8 mouse cellular contexts compared by ENCODE assay signal in genomic region chr2:38927115-38927979, GRCm38 (mm10). TPM values are rescaled to one million over a fixed set of nuclear protein-coding genes. Genes with fewer than 3 reads are reported as not detected.
DNase-seq lines count a peak whose midpoint lies in the region; ATAC-seq and TF ChIP-seq lines count a peak whose summit lies in the region.

Gene Nr6a1, minus strand, starts transcription at chr2:38927688.

- TF ChIP-seq CTCF in liver, postnatal 0 days (IDR thresholded peaks at IDR 0.05; ENCODE audit: low read depth), result peak; percentile 91

- H3K9me3 ChIP-seq in embryonic facial prominence, embryonic 12.5 days, result no peaks in the 10 kb centered on the region
- no peaks in the 10 kb centered on the region for H3K9me3 ChIP-seq in heart, embryonic 11.5 days (replicated peaks; ENCODE audit: control insufficient read depth, low read length)
- H3K9me3 ChIP-seq in kidney, embryonic 15.5 days (replicated peaks), result no peaks in the 10 kb centered on the region
- H3K9me3 ChIP-seq in liver, postnatal 0 days (ENCODE audit: low read length), result no peaks in the 10 kb centered on the region
- H3K9me3 ChIP-seq in neural tube, embryonic 13.5 days, result no peaks in the 10 kb centered on the region

- DNase-seq in adrenal gland, postnatal 36 days, result peak; percentile 84 to 88
- peak; percentile 79 for DNase-seq in liver, postnatal 0 days
- peak; percentile 49 for DNase-seq in testis, postnatal 14 days (ENCODE audit: low spot score)

- peak; percentile 19 for ATAC-seq in CD4-positive, CD25-positive, alpha-beta regulatory T cell, adult 4 months
- ATAC-seq in embryonic facial prominence, embryonic 12.5 days (ENCODE audit: insufficient number of reproducible peaks, insufficient read depth, low FRiP score, low TSS enrichment), result 0 out of 2 replicates have a peak, but pooled peaks have one; percentile 4
- peak; percentile 39; the same call in 1 of the 2 replicates for ATAC-seq in heart, embryonic 11.5 days (replicated peaks; ENCODE audit: insufficient number of reproducible peaks, low FRiP score, low TSS enrichment)
- peak; percentile 59 for ATAC-seq in kidney, embryonic 15.5 days (replicated peaks; ENCODE audit: low FRiP score)
- ATAC-seq in liver, postnatal 0 days, result peak; percentile 58
- peak; percentile 46 for ATAC-seq in neural tube, embryonic 13.5 days (ENCODE audit: low read depth)

- no peaks in the 10 kb centered on the region for H3K36me3 ChIP-seq in embryonic facial prominence, embryonic 12.5 days
- no peaks in the 10 kb centered on the region for H3K36me3 ChIP-seq in heart, embryonic 11.5 days (ENCODE audit: control insufficient read depth, insufficient read depth, low read length)
- no peaks in the 10 kb centered on the region for H3K36me3 ChIP-seq in kidney, embryonic 15.5 days
- H3K36me3 ChIP-seq in liver, postnatal 0 days (replicated peaks; ENCODE audit: insufficient read depth, low read length), result no peaks in the 10 kb centered on the region
- H3K36me3 ChIP-seq in neural tube, embryonic 13.5 days, result no peaks in the 10 kb centered on the region

- peak within 1 kb of the TSS; percentile 80 for H3K4me2 ChIP-seq in embryonic facial prominence, embryonic 12.5 days (replicated peaks)
- H3K4me2 ChIP-seq in heart, embryonic 11.5 days, result peak within 1 kb of the TSS; percentile 70
- H3K4me2 ChIP-seq in kidney, embryonic 15.5 days, result peak within 1 kb of the TSS; percentile 94
- peak within 1 kb of the TSS; percentile 99 for H3K4me2 ChIP-seq in liver, postnatal 0 days (ENCODE audit: low read depth, low read length)
- H3K4me2 ChIP-seq in neural tube, embryonic 13.5 days, result peak within 1 kb of the TSS; percentile 78

- H3K9ac ChIP-seq in embryonic facial prominence, embryonic 12.5 days, result no peak within 1 kb of the TSS
- no peak within 1 kb of the TSS for H3K9ac ChIP-seq in heart, embryonic 11.5 days (ENCODE audit: low read depth, low read length)
- no peak within 1 kb of the TSS for H3K9ac ChIP-seq in kidney, embryonic 15.5 days
- no peak within 1 kb of the TSS; the same call in 1 of the 2 replicates for H3K9ac ChIP-seq in liver, postnatal 0 days (replicated peaks)
- peak within 1 kb of the TSS; percentile 54 for H3K9ac ChIP-seq in neural tube, embryonic 13.5 days

- peaks cover 19% of the 10 kb centered on the region for H3K4me1 ChIP-seq in embryonic facial prominence, embryonic 12.5 days
- H3K4me1 ChIP-seq in heart, embryonic 11.5 days (ENCODE audit: control insufficient read depth, insufficient read depth, low read length), result peaks cover 5% of the 10 kb centered on the region; the same call in 1 of the 2 replicates
- peaks cover 33% of the 10 kb centered on the region for H3K4me1 ChIP-seq in kidney, embryonic 15.5 days
- peaks cover 22% of the 10 kb centered on the region for H3K4me1 ChIP-seq in liver, postnatal 0 days (ENCODE audit: insufficient read depth)
- peaks cover 35% of the 10 kb centered on the region for H3K4me1 ChIP-seq in neural tube, embryonic 13.5 days (replicated peaks)

- TF ChIP-seq EP300 in liver, postnatal 0 days (IDR thresholded peaks at IDR 0.05; ENCODE audit: low read depth), result no peak

- 8% methylated on average over 19 of the region's 19 CpGs for WGBS in embryonic facial prominence, embryonic 12.5 days
- 11% methylated on average over 19 of the region's 19 CpGs for WGBS in heart, embryonic 11.5 days (ENCODE audit: insufficient replicate concordance)
- 4% methylated on average over 19 of the region's 19 CpGs for WGBS in kidney, embryonic 15.5 days
- 7% methylated on average over 19 of the region's 19 CpGs for WGBS in liver, postnatal 0 days (ENCODE audit: insufficient replicate concordance)
- WGBS in neural tube, embryonic 13.5 days, result 8% methylated on average over 19 of the region's 19 CpGs

- no peak within 1 kb of the TSS for H3K27ac ChIP-seq in embryonic facial prominence, embryonic 12.5 days
- H3K27ac ChIP-seq in heart, embryonic 11.5 days (ENCODE audit: low read depth, low read length), result no peak within 1 kb of the TSS
- peak within 1 kb of the TSS; percentile 56 for H3K27ac ChIP-seq in kidney, embryonic 15.5 days
- H3K27ac ChIP-seq in liver, postnatal 0 days (ENCODE audit: low read depth), result peak within 1 kb of the TSS; percentile 52
- no peak within 1 kb of the TSS for H3K27ac ChIP-seq in neural tube, embryonic 13.5 days (replicated peaks)

- H3K27me3 ChIP-seq in embryonic facial prominence, embryonic 12.5 days, result no peaks in the 10 kb centered on the region
- H3K27me3 ChIP-seq in heart, embryonic 11.5 days (ENCODE audit: control insufficient read depth, insufficient read depth, low read length), result 0 out of 2 replicates have a peak, but pooled peaks cover under 1% of the 10 kb centered on the region
- H3K27me3 ChIP-seq in kidney, embryonic 15.5 days, result peaks cover 12% of the 10 kb centered on the region; the same call in 1 of the 2 replicates
- H3K27me3 ChIP-seq in liver, postnatal 0 days (ENCODE audit: insufficient read depth, low read length), result peaks cover 22% of the 10 kb centered on the region
- no peaks in the 10 kb centered on the region for H3K27me3 ChIP-seq in neural tube, embryonic 13.5 days

- H3K4me3 ChIP-seq in embryonic facial prominence, embryonic 12.5 days, result peak within 1 kb of the TSS; percentile 84
- H3K4me3 ChIP-seq in heart, embryonic 11.5 days (ENCODE audit: low read depth, low read length), result peak within 1 kb of the TSS; percentile 40
- H3K4me3 ChIP-seq in kidney, embryonic 15.5 days (replicated peaks), result peak within 1 kb of the TSS; percentile 90
- H3K4me3 ChIP-seq in liver, postnatal 0 days (ENCODE audit: low read depth, low read length), result peak within 1 kb of the TSS; percentile 79
- peak within 1 kb of the TSS; percentile 97 for H3K4me3 ChIP-seq in neural tube, embryonic 13.5 days

RNA-seq across cellular contexts. Expression of gene Nr6a1, which starts in this region (rescaled TPM):
- polyA plus RNA-seq in CD4-positive, CD25-positive, alpha-beta regulatory T cell, adult 4 months (2017; shearing (Covaris generic)), result under 1 TPM; 0.57 to 0.90 TPM
- total RNA-seq in adrenal gland, postnatal 36 days (2021), result 1 to 10 TPM; 7.1 to 8.2 TPM
- 1.3 and 2.0 TPM in 2 replicates for polyA plus RNA-seq in embryonic facial prominence, embryonic 12.5 days (2016; fragmentation: Nextera tagmentation; extraction: Ambion mirVana)
- polyA plus RNA-seq in heart, embryonic 11.5 days (2014; fragmentation: Nextera tagmentation; extraction: Ambion mirVana), result 1.6 and 1.9 TPM in 2 replicates
- 1.1 and 1.2 TPM in 2 replicates for polyA plus RNA-seq in kidney, embryonic 15.5 days (2015; fragmentation: Nextera tagmentation; extraction: Ambion mirVana)
- polyA plus RNA-seq in liver, postnatal 0 days (2015; fragmentation: Nextera tagmentation; extraction: Ambion mirVana), result 0.83 and 1.1 TPM in 2 replicates
- polyA plus RNA-seq in neural tube, embryonic 13.5 days (2015; fragmentation: Nextera tagmentation; extraction: Ambion mirVana), result 2.9 and 3.9 TPM in 2 replicates

Comparison
In these comparisons a context has a peak if more than half of its experiments do, and no peak if none do; other contexts are left out.
1. Peak in ATAC-seq in CD4-positive, CD25-positive, alpha-beta regulatory T cell, adult 4 months; RNA of the gene not detected or under 1 TPM.
2. ATAC-seq: peak in every context shown above with its lines; median percentile 59 in kidney, embryonic 15.5 days; 58 in liver, postnatal 0 days; 46 in neural tube, embryonic 13.5 days; 39 in heart, embryonic 11.5 days; 19 in CD4-positive, CD25-positive, alpha-beta regulatory T cell, adult 4 months; 4 in embryonic facial prominence, embryonic 12.5 days.
3. H3K27ac ChIP-seq: peak in kidney, embryonic 15.5 days (single experiment) and liver, postnatal 0 days (single experiment); none in embryonic facial prominence, embryonic 12.5 days (single experiment), heart, embryonic 11.5 days (single experiment) and neural tube, embryonic 13.5 days (single experiment).
4. H3K4me3 ChIP-seq: peak in every context shown above with its lines; median percentile 97 in neural tube, embryonic 13.5 days; 90 in kidney, embryonic 15.5 days; 84 in embryonic facial prominence, embryonic 12.5 days; 79 in liver, postnatal 0 days; 40 in heart, embryonic 11.5 days.
5. Peak in every context shown above with its lines, with median percentiles within 50 percentile points of each other: DNase-seq and H3K4me2 ChIP-seq.